Mouse (Mus musculus): Measurements from ENCODE around the gene Hoxc5. TPM values are rescaled to one million over a fixed set of nuclear protein-coding genes. Genes with fewer than 3 reads are reported as not detected.

The Hoxc5 gene
- polyA plus RNA-seq (2014; fragmentation: Nextera tagmentation; extraction: Ambion mirVana): 5.1 and 5.8 TPM in 2 replicates

GRCm38 (mm10) chr15:102967312-102967510 lies at the start of gene Hoxc5:
Gene Hoxc5 (plus strand): TSS chr15:102967443.
- Histone ChIP-seq H3K4me2 (replicated peaks; ENCODE audit: low read depth, low read length) (peak within 1 kb of the TSS; percentile 89), H3K9me3 (ENCODE audit: control insufficient read depth, low read length) (no peaks in the 10 kb centered on the region), H3K27ac (ENCODE audit: low read depth, low read length) (peak within 1 kb of the TSS; percentile 95), H3K4me1 (ENCODE audit: control insufficient read depth, insufficient read depth, low read length) (peaks cover 4% of the 10 kb centered on the region; the same call in 1 of the 2 replicates), H3K27me3 (ENCODE audit: control insufficient read depth, insufficient read depth, low read length) (peaks cover 12% of the 10 kb centered on the region; the same call in 1 of the 2 replicates), H3K9ac (ENCODE audit: low read depth, low read length) (peak within 1 kb of the TSS; percentile 81), H3K36me3 (ENCODE audit: control insufficient read depth, insufficient read depth, low read length) (no peaks in the 10 kb centered on the region), H3K4me3 (ENCODE audit: low read length) (peak within 1 kb of the TSS; percentile 70)
- 2% methylated on average over 12 of the region's 12 CpGs for WGBS
- ATAC-seq (ENCODE audit: low FRiP score, low TSS enrichment): no peak

GRCm38 (mm10) chr15:102917972-102918572 lies 49.2 kb upstream of the Hoxc5 start:
- Histone ChIP-seq H3K27ac (ENCODE audit: low read depth, low read length) (no peak overlapping the region), H3K36me3 (ENCODE audit: control insufficient read depth, insufficient read depth, low read length) (no peaks in the 10 kb centered on the region), H3K9ac (ENCODE audit: low read depth, low read length) (no peak overlapping the region), H3K9me3 (ENCODE audit: control insufficient read depth, low read length) (no peaks in the 10 kb centered on the region), H3K4me1 (ENCODE audit: control insufficient read depth, insufficient read depth, low read length) (no peaks in the 10 kb centered on the region), H3K4me3 (ENCODE audit: low read length) (no peak overlapping the region), H3K27me3 (ENCODE audit: control insufficient read depth, insufficient read depth, low read length) (peaks cover 92% of the 10 kb centered on the region), H3K4me2 (replicated peaks; ENCODE audit: low read depth, low read length) (no peak overlapping the region)
- 2% methylated on average over 20 of the region's 20 CpGs for WGBS
- ATAC-seq (ENCODE audit: low FRiP score, low TSS enrichment): no peak

GRCm38 (mm10) chr15:102918611-102919265 lies 48.5 kb upstream of the Hoxc5 start:
- Histone ChIP-seq H3K27me3 (ENCODE audit: control insufficient read depth, insufficient read depth, low read length) (peaks cover 94% of the 10 kb centered on the region), H3K9me3 (ENCODE audit: control insufficient read depth, low read length) (no peaks in the 10 kb centered on the region), H3K4me2 (replicated peaks; ENCODE audit: low read depth, low read length) (no peak overlapping the region), H3K36me3 (ENCODE audit: control insufficient read depth, insufficient read depth, low read length) (no peaks in the 10 kb centered on the region), H3K4me1 (ENCODE audit: control insufficient read depth, insufficient read depth, low read length) (no peaks in the 10 kb centered on the region), H3K27ac (ENCODE audit: low read depth, low read length) (no peak overlapping the region), H3K4me3 (ENCODE audit: low read length) (no peak overlapping the region), H3K9ac (ENCODE audit: low read depth, low read length) (no peak overlapping the region)
- no peak for ATAC-seq (ENCODE audit: low FRiP score, low TSS enrichment)
- 2% methylated on average over 7 of the region's 7 CpGs for WGBS

GRCm38 (mm10) chr15:102919336-102920180 lies 47.7 kb upstream of the Hoxc5 start:
- peaks cover 96% of the 10 kb centered on the region for H3K27me3 ChIP-seq (ENCODE audit: control insufficient read depth, insufficient read depth, low read length)
- H3K9me3 ChIP-seq (ENCODE audit: control insufficient read depth, low read length): no peaks in the 10 kb centered on the region
- no peak for ATAC-seq (ENCODE audit: low FRiP score, low TSS enrichment)
- WGBS: 3% methylated on average over 12 of the region's 12 CpGs
- H3K4me3 ChIP-seq (ENCODE audit: low read length): no peak overlapping the region
- H3K9ac ChIP-seq (ENCODE audit: low read depth, low read length): no peak overlapping the region
- H3K27ac ChIP-seq (ENCODE audit: low read depth, low read length): no peak overlapping the region
- H3K4me2 ChIP-seq (replicated peaks; ENCODE audit: low read depth, low read length): no peak overlapping the region
- H3K36me3 ChIP-seq (ENCODE audit: control insufficient read depth, insufficient read depth, low read length): no peaks in the 10 kb centered on the region
- no peaks in the 10 kb centered on the region for H3K4me1 ChIP-seq (ENCODE audit: control insufficient read depth, insufficient read depth, low read length)

- peak overlapping the region; percentile 39 for H3K4me2 ChIP-seq (replicated peaks; ENCODE audit: low read depth, low read length)
- peak overlapping the region; percentile 24 for H3K4me3 ChIP-seq (ENCODE audit: low read length)
- peaks cover 97% of the 10 kb centered on the region for H3K27me3 ChIP-seq (ENCODE audit: control insufficient read depth, insufficient read depth, low read length)
- WGBS: 1% methylated on average over 18 of the region's 20 CpGs
- no peak overlapping the region for H3K27ac ChIP-seq (ENCODE audit: low read depth, low read length)
- no peaks in the 10 kb centered on the region for H3K4me1 ChIP-seq (ENCODE audit: control insufficient read depth, insufficient read depth, low read length)
- peak; percentile 92 for ATAC-seq (ENCODE audit: low FRiP score, low TSS enrichment)
- no peak overlapping the region for H3K9ac ChIP-seq (ENCODE audit: low read depth, low read length)
- H3K36me3 ChIP-seq (ENCODE audit: control insufficient read depth, insufficient read depth, low read length): no peaks in the 10 kb centered on the region
- H3K9me3 ChIP-seq (ENCODE audit: control insufficient read depth, low read length): no peaks in the 10 kb centered on the region
Measured at GRCm38 (mm10) chr15:102920619-102921018, 46.6 kb upstream of the Hoxc5 start.

- Histone ChIP-seq H3K9me3 (ENCODE audit: control insufficient read depth, low read length) (no peaks in the 10 kb centered on the region), H3K36me3 (ENCODE audit: control insufficient read depth, insufficient read depth, low read length) (no peaks in the 10 kb centered on the region), H3K27ac (ENCODE audit: low read depth, low read length) (no peak within 1 kb of the TSS), H3K4me2 (replicated peaks; ENCODE audit: low read depth, low read length) (peak within 1 kb of the TSS; percentile 39), H3K4me3 (ENCODE audit: low read length) (peak within 1 kb of the TSS; percentile 24), H3K9ac (ENCODE audit: low read depth, low read length) (no peak within 1 kb of the TSS), H3K27me3 (ENCODE audit: control insufficient read depth, insufficient read depth, low read length) (peaks cover 97% of the 10 kb centered on the region), H3K4me1 (ENCODE audit: control insufficient read depth, insufficient read depth, low read length) (no peaks in the 10 kb centered on the region)
- peak; percentile 62 for ATAC-seq (ENCODE audit: low FRiP score, low TSS enrichment)
- WGBS: 1% methylated on average over 76 of the region's 88 CpGs
Measured at GRCm38 (mm10) chr15:102921053-102922011, 45.9 kb upstream of the Hoxc5 start, which contains the start of gene Hoxc13. Gene Hoxc13 (plus strand): TSS chr15:102921103.

GRCm38 (mm10) chr15:102922012-102922362 lies 45.3 kb upstream of the Hoxc5 start:
- Histone ChIP-seq H3K27me3 (ENCODE audit: control insufficient read depth, insufficient read depth, low read length) (peaks cover 96% of the 10 kb centered on the region), H3K27ac (ENCODE audit: low read depth, low read length) (no peak overlapping the region), H3K4me3 (ENCODE audit: low read length) (peak overlapping the region; percentile 15; the same call in 1 of the 2 replicates), H3K4me2 (replicated peaks; ENCODE audit: low read depth, low read length) (no peak overlapping the region), H3K4me1 (ENCODE audit: control insufficient read depth, insufficient read depth, low read length) (no peaks in the 10 kb centered on the region), H3K9ac (ENCODE audit: low read depth, low read length) (no peak overlapping the region), H3K36me3 (ENCODE audit: control insufficient read depth, insufficient read depth, low read length) (no peaks in the 10 kb centered on the region), H3K9me3 (ENCODE audit: control insufficient read depth, low read length) (no peaks in the 10 kb centered on the region)
- under 1% methylated on average over 24 of the region's 24 CpGs for WGBS
- peak; percentile 45; the same call in 1 of the 2 replicates for ATAC-seq (ENCODE audit: low FRiP score, low TSS enrichment)

- H3K9me3 ChIP-seq (ENCODE audit: control insufficient read depth, low read length): no peaks in the 10 kb centered on the region
- H3K27me3 ChIP-seq (ENCODE audit: control insufficient read depth, insufficient read depth, low read length): peaks cover 96% of the 10 kb centered on the region
- H3K4me2 ChIP-seq (replicated peaks; ENCODE audit: low read depth, low read length): no peak overlapping the region
- H3K27ac ChIP-seq (ENCODE audit: low read depth, low read length): no peak overlapping the region
- no peaks in the 10 kb centered on the region for H3K36me3 ChIP-seq (ENCODE audit: control insufficient read depth, insufficient read depth, low read length)
- whole genome bisulfite sequencing: 7% methylated on average over 6 of the region's 6 CpGs
- no peak overlapping the region for H3K9ac ChIP-seq (ENCODE audit: low read depth, low read length)
- no peak for ATAC-seq (ENCODE audit: low FRiP score, low TSS enrichment)
- H3K4me1 ChIP-seq (ENCODE audit: control insufficient read depth, insufficient read depth, low read length): no peaks in the 10 kb centered on the region
- no peak overlapping the region for H3K4me3 ChIP-seq (ENCODE audit: low read length)
Measured at GRCm38 (mm10) chr15:102922636-102923500, 44.4 kb upstream of the Hoxc5 start.
